Mouse (Mus musculus) hindbrain, postnatal 0 days (tissue): ENCODE data around the gene Akap11. TPM values are rescaled to one million over a fixed set of nuclear protein-coding genes. Genes with fewer than 3 reads are reported as not detected.

Experiments used
- ATAC-seq: fragments of 200-750 bp; cut with Nextera tagmentation; 2 replicates; pipeline ENCODE4 v1.8.0; 2017; ENCODE audit warnings: mild to moderate bottlenecking, moderate TSS enrichment, moderate library complexity
- DNase-seq: peaks from one replicate; pipeline ENCODE4 v3.0.0-alpha.2; 2015; ENCODE audit warnings: low spot score
- H3K27ac ChIP-seq: fragments of 300-500 bp; sonication (generic); 2 replicates; pipeline ENCODE4 v1.5.1; 2014; ENCODE audit warnings: mild to moderate bottlenecking
- H3K27me3 ChIP-seq: fragments of 300-500 bp; sonication (generic); 2 replicates; pipeline ENCODE4 v1.6.1; 2014; ENCODE audit warnings: low read length, mixed read lengths; ENCODE audit not compliant: insufficient read depth
- H3K36me3 ChIP-seq: fragments of 300-500 bp; sonication (generic); 2 replicates; pipeline ENCODE4 v1.6.1; 2014; ENCODE audit warnings: low read length, mixed read lengths; ENCODE audit not compliant: insufficient read depth
- H3K4me1 ChIP-seq: fragments of 300-500 bp; sonication (generic); 2 replicates; pipeline ENCODE4 v1.6.1; 2014; ENCODE audit warnings: antibody characterized with exemption, low read length, mixed read lengths; ENCODE audit not compliant: insufficient read depth
- H3K4me2 ChIP-seq: fragments of 300-500 bp; sonication (generic); 2 replicates; pipeline ENCODE4 v1.6.1; 2014; ENCODE audit warnings: low read depth, mild to moderate bottlenecking, low read length, moderate library complexity, mixed read lengths
- H3K4me3 ChIP-seq: fragments of 300-500 bp; sonication (generic); 2 replicates; pipeline ENCODE4 v1.5.1; 2014; ENCODE audit warnings: low read length
- H3K9ac ChIP-seq: fragments of 300-500 bp; sonication (generic); replicated peaks from 2 replicates; pipeline ENCODE4 v1.6.1; 2014; ENCODE audit warnings: mild to moderate bottlenecking, low read length, moderate library complexity, mixed read lengths
- H3K9me3 ChIP-seq: fragments of 300-500 bp; sonication (generic); 2 replicates; pipeline ENCODE4 v1.6.1; 2016; ENCODE audit warnings: low read length, mixed read lengths
- CTCF ChIP-seq: IDR thresholded peaks from 2 replicates; pipeline ENCODE4 v1.5.1; 2016; ENCODE audit warnings: antibody characterized with exemption, control low read depth, low read depth
- WGBS: fragments of 180-500 bp; shearing (Covaris S2); extraction: QIAGEN DNeasy Blood & Tissue Kit; methylation state at CpG from one replicate; pipeline ENCODE4 v1.1.7; 2014; 5-methylcytosine and 5-hydroxymethylcytosine counted together
- polyA plus RNA-seq: library from polyadenylated mRNA; unstranded; fragments of >200 nt; fragmentation: Nextera tagmentation; extraction: Ambion mirVana; gene quantifications from 2 replicates; pipeline ENCODE4 v1.2.1, GENCODE M21; 2015
- total RNA-seq: library from RNA; depleted of rRNA; stranded (reverse); fragments of >200 nt; gene quantifications from 2 replicates; pipeline ENCODE4 v1.2.3, GENCODE M21; 2014

Akap11 gene
- total and polyA plus RNA-seq, 2 experiments from 2014 or later: 31.3 to 64.5 TPM

GRCm38 (mm10) chr14:78539821-78540220 lies 3.2 kb upstream of the Akap11 start:
- no peak for TF ChIP-seq CTCF
- no peak overlapping the region for H3K9ac ChIP-seq

GRCm38 (mm10) chr14:78538572-78539320 lies 2.1 kb upstream of the Akap11 start:
- H3K9me3 ChIP-seq: no peaks in the 10 kb centered on the region
- ATAC-seq (no peak), DNase-seq (no peak)
- no peak for TF ChIP-seq CTCF
- H3K36me3 ChIP-seq: no peaks in the 10 kb centered on the region
- H3K27me3 ChIP-seq: no peaks in the 10 kb centered on the region
- H3K4me2 ChIP-seq: no peak overlapping the region
- 45% methylated on average over 5 of the region's 5 CpGs for WGBS
- H3K4me3 ChIP-seq: no peak overlapping the region
- H3K4me1 ChIP-seq: peaks cover 18% of the 10 kb centered on the region
- peak overlapping the region; percentile 48; the same call in 1 of the 2 replicates for H3K27ac ChIP-seq
- no peak overlapping the region for H3K9ac ChIP-seq

More at GRCm38 (mm10) chr14:78539821-78540220, 3.2 kb upstream of the Akap11 start:
- Histone ChIP-seq H3K9me3 (no peaks in the 10 kb centered on the region), H3K4me2 (no peak overlapping the region), H3K4me3 (no peak overlapping the region), H3K36me3 (no peaks in the 10 kb centered on the region), H3K4me1 (peaks cover 11% of the 10 kb centered on the region), H3K27me3 (no peaks in the 10 kb centered on the region), H3K27ac (no peak overlapping the region)
- DNase-seq: no peak
- 100% methylated on average over 1 of the region's 1 CpGs for WGBS
- no peak for ATAC-seq

GRCm38 (mm10) chr14:78537551-78537950 lies 943 bp upstream of the Akap11 start:
- Histone ChIP-seq H3K4me1 (peaks cover 18% of the 10 kb centered on the region), H3K4me2 (peak overlapping the region; percentile 75), H3K36me3 (no peaks in the 10 kb centered on the region), H3K4me3 (peak overlapping the region; percentile 83), H3K9ac (peak overlapping the region; percentile 92), H3K27me3 (no peaks in the 10 kb centered on the region), H3K27ac (peak overlapping the region; percentile 92), H3K9me3 (no peaks in the 10 kb centered on the region)
- DNase-seq: peak; percentile 59
- WGBS: 26% methylated on average over 6 of the region's 6 CpGs
- no peak for ATAC-seq
- TF ChIP-seq CTCF: no peak

- peak overlapping the region; percentile 92 for H3K9ac ChIP-seq
- H3K27ac ChIP-seq: peak overlapping the region; percentile 92; the same call in 1 of the 2 replicates
- H3K4me3 ChIP-seq: peak overlapping the region; percentile 83
- peak overlapping the region; percentile 75 for H3K4me2 ChIP-seq
- H3K36me3 ChIP-seq: no peaks in the 10 kb centered on the region
- TF ChIP-seq CTCF: no peak
- ATAC-seq: no peak
- WGBS: 21% methylated on average over 2 of the region's 2 CpGs
- no peaks in the 10 kb centered on the region for H3K27me3 ChIP-seq
- H3K4me1 ChIP-seq: peaks cover 18% of the 10 kb centered on the region
- H3K9me3 ChIP-seq: no peaks in the 10 kb centered on the region
- DNase-seq: no peak
These were observed 1.2 kb downstream of the Akap11 start for GRCm38 (mm10) chr14:78535366-78535765.

GRCm38 (mm10) chr14:78534651-78535050 lies 2.0 kb downstream of the Akap11 start:
- H3K4me2 ChIP-seq: peak overlapping the region; percentile 75; the same call in 1 of the 2 replicates
- no peak for ATAC-seq
- H3K9ac ChIP-seq: no peak overlapping the region
- no peak overlapping the region for H3K4me3 ChIP-seq
- TF ChIP-seq CTCF: no peak
- H3K9me3 ChIP-seq: no peaks in the 10 kb centered on the region
- peaks cover 21% of the 10 kb centered on the region for H3K4me1 ChIP-seq
- no peak overlapping the region for H3K27ac ChIP-seq
- no peak for DNase-seq
- H3K36me3 ChIP-seq: no peaks in the 10 kb centered on the region
- no peaks in the 10 kb centered on the region for H3K27me3 ChIP-seq
- WGBS: 81% methylated on average over 5 of the region's 5 CpGs

- Histone ChIP-seq H3K27ac (no peak overlapping the region), H3K4me1 (peaks cover 21% of the 10 kb centered on the region), H3K36me3 (no peaks in the 10 kb centered on the region), H3K9ac (no peak overlapping the region), H3K4me3 (no peak overlapping the region), H3K4me2 (no peak overlapping the region), H3K27me3 (no peaks in the 10 kb centered on the region), H3K9me3 (no peaks in the 10 kb centered on the region)
- no peak for TF ChIP-seq CTCF
- no peak for DNase-seq
- WGBS: 87% methylated on average over 3 of the region's 3 CpGs
- no peak for ATAC-seq
These were observed 2.9 kb downstream of the Akap11 start for GRCm38 (mm10) chr14:78533701-78534100.

- 96% methylated on average over 6 of the region's 6 CpGs for WGBS
- H3K27me3 ChIP-seq: no peaks in the 10 kb centered on the region
- DNase-seq (no peak), ATAC-seq (no peak)
- no peak overlapping the region for H3K27ac ChIP-seq
- no peaks in the 10 kb centered on the region for H3K36me3 ChIP-seq
- H3K9me3 ChIP-seq: no peaks in the 10 kb centered on the region
- H3K4me1 ChIP-seq: peaks cover 20% of the 10 kb centered on the region
- H3K4me3 ChIP-seq: no peak overlapping the region
- no peak overlapping the region for H3K9ac ChIP-seq
- H3K4me2 ChIP-seq: no peak overlapping the region
- no peak for TF ChIP-seq CTCF
These were observed 4.3 kb downstream of the Akap11 start for GRCm38 (mm10) chr14:78532345-78532744.
